Mouse (Mus musculus): ENCODE data around the gene Prdx1.
"Not testable (repeated sequence)": the region's sequence is repeated elsewhere in the genome, so short reads cannot be mapped to it uniquely, and the experiment has no call there.

Gene Prdx1

DNA sequence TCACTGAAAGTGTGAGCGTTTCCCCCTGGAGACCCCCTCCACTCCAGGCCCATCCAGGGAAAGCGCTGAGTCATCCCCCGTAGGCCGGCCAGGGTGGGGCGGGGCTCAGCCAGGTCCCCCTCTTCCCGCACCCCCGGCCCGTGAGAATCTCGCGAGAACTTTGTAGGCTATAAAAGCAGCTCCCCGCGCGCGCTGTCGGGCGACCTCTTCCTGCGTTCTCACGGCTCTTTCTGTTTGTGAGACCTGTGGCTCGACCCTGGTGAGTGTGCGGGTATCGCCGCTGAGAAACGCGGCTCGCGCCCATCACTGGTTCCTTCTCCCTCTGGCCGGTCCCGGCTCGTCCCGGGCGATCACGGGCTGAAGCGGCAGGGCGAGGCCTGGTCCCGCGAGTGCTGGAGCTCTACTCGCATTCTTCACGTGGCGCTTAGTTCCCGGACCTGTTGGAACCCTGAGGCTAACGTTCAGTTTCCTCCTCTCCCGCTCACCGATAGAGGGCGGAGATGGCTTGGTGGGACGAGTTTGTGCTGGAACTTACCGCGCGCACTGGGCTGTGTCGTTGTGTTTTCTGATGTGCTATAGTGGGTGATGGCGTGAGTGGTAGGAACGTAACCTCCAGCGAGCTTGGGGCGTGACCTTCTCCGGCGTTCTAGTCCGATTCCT lies at the start of gene Prdx1:
Prdx1 (plus strand) TSS at position 143 of the 660 bp plus-strand sequence.
- peak; percentile 96 to 100 for DNase-seq (ENCODE audit: inconsistent age in 2 of 2, low spot score in 1 of 2)

DNA sequence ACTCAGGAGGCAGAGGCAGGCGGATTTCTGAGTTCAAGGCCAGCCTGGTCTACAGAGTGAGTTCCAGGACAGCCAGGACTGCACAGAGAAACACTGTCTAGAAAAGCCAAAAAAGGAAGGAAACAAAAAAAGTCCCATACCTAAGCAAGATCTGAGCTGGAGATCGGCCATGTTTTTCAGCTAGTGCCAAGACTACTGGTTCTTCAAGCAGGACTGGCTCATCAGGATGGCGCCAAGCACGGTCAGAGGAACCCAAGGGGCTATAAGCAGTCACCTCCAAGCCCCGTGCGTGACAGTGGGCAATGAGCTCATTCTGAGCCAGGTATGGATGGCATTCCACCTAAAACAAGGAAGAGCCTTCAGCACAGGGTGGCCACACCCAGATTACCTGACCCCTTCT lies 46.5 kb upstream of the Prdx1 start:
- DNase-seq (ENCODE audit: inconsistent age in 2 of 2, low spot score in 1 of 2), result peak in 1 of 2 experiments; percentile 19

DNA sequence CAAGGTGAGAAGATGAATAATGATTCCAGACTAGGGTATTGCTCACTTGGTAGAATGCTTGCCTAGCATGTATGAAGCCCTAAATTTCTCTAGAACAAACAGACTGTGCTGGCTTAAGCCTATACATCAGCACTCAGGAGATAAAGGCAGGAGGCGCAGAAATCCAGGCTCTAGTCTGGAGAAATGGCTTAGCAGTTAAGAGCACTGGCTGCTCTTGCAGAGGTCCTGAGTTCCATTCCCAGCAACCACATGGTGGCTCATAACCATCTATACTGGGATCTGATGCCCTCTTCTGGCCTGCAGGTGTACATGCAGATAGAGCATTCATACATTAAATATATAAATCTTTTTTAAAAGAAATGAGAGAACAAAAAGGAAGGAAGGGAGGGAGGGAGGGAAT lies 43.3 kb upstream of the Prdx1 start:
- peak in 1 of 2 experiments; percentile 55 for DNase-seq (ENCODE audit: inconsistent age in 2 of 2, low spot score in 1 of 2)

DNA sequence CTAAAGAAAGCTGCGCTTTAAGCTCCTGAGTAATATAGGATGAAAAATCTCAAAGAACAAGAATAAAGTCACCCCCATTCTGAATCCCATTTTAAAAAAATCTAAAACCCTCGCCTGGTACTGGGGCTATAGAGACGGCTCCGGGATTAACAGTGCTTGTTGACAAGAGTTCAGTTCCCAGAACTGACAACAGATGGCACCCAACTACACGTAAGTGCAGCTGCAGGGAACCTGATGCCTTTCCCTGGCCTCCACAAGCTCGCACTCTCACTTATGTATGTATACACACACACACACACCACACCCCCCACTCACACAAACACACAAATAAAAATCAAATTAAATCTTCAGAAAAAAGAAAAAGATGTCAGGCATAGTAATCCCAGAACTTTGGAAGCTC lies 41.0 kb upstream of the Prdx1 start:
- peak in 1 of 2 experiments; percentile 73 for DNase-seq (ENCODE audit: inconsistent age in 2 of 2, low spot score in 1 of 2)

DNA sequence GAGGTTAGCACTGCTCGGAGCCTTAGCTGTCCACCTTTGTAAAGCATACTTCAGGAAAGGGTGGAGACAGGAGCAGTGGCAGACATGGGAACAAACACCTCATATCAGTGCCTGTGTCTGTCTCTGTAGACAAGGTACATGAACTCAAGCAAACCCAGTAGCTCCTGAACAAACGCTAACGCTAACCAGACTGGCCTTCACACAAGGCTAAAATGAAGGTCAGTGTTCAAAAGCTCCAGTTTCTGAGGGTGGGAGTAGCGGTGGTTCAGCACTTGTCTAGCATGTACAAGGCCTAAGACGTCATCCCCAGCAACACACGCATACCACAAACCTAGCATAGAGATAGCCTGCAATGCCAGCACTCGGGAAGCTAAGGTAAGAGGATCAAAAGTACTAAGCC lies 39.7 kb upstream of the Prdx1 start:
- peak; percentile 72 to 80 for DNase-seq (ENCODE audit: inconsistent age in 2 of 2, low spot score in 1 of 2)

DNA sequence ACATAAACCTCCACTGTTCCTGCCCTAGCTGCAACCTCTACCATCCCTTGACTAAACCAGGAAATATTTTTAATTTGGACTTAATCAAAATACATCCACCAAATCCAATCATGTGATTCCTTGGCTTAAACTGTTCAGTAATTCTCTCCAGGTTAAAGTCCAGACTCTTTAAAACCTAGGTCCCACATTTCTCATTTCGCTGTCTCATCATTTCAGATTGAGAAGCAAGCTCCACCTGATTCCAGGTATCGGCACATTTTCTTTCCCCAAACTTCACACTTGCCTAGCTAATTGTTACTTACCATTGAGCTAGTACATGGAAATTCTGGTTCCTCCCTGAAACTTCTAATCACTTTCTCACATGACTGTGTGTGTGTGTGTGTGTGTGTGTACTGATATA lies 35.9 kb upstream of the Prdx1 start:
- DNase-seq (ENCODE audit: inconsistent age in 2 of 2, low spot score in 1 of 2), result no peak

DNA sequence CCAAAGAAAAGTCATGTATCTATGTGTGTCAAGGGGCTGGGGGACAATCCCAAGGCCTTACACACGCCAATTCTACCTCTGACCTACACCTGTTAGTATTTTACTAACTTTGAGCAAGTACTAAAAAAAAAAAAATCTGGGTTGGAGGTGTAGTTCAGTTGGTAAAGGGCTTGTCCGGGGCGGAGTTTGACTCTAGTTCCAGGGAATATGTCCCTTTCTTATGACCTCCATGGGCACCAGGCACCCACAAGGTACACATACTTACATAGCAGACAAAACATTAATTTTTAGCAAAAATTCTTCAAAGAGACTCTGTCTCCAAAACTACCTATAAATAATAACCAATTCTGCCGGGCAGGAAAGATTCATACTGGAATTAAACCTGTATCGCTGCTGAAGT lies 35.0 kb upstream of the Prdx1 start:
- DNase-seq (ENCODE audit: inconsistent age in 2 of 2, low spot score in 1 of 2), result no peak

DNA sequence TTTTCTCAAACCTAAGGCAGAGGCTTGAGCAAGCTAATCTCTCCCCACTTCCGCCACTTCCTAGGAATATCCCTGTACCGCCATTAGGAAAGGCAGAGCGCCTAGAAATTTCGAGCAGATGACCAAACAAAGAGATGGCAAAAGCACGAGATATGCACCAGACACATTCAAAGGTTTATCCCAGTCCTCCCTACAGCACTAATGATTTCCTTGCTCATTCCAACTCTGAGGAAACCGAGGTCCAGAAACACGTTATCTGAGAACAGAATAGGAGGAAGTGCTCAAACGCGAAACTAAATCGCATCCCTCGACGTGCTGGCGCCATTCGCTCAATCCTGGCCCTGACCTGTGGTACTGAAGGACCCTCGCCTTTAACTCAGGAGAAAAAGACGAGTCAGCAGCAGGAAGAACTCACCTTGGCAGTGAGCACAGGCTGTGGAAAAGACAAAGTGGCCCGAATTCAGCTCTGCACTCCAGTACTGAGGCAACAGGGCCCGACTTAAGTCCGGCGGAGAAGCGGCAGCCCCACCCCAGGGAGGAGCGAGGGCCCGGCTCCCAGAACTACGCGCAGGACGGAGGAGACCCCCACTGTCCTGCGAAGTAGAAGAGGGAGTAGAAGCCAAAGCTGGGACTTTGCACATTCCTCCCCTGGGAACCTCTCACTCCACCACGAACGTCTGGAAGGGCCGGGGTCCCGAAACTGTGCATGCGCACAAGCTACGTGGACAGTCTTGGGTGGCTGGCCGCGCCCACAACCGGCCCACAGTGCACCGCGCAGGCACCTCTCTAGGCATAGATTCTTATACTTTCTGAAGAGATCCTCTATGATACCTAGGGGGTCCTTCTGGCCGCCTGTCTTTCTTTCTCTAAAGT lies 34.2 kb upstream of the Prdx1 start, which contains the start of gene Akr1a1:
Akr1a1 (minus strand) TSS at position 757 of the 873 bp plus-strand sequence.
- peak; percentile 94 to 98 for DNase-seq (ENCODE audit: inconsistent age in 2 of 2, low spot score in 1 of 2)

DNA sequence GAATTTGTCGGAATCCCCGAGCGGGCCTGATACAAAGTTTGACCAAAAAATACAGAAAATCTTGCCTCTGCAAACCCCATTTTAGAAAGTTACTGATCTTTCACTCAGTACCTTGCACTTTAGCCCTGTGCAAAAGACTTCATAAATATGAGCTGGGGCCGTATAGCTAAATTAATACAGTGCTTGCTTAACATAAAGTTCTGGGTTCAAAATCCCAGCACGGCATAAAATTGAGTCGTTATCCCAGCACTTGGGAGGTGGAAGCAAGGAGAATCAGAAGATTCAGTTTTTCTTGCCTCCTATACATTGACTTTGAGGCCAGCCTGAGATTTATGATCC lies 33.6 kb upstream of the Prdx1 start:
- no peak for DNase-seq (ENCODE audit: inconsistent age in 2 of 2, low spot score in 1 of 2)

DNA sequence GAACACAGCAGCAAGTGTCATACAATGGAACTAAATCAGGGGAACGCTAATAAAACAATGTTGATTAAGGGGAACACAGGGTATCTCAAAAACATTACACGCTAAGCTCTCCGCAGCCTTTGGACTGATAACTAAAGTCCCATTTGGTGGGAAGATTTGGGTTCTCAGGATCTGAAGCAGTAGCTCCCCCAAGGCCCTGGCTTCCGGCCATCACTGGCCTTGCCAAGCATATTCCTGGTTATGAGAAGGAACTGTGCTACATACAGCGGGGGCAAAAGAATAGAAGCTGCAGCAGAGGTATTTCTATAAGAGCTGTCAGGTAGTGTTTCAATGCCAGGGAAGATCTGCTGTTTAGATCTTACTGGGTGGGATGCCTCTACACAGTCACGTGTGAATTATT lies 32.1 kb upstream of the Prdx1 start:
- peak; percentile 86 to 91 for DNase-seq (ENCODE audit: inconsistent age in 2 of 2, low spot score in 1 of 2)

DNA sequence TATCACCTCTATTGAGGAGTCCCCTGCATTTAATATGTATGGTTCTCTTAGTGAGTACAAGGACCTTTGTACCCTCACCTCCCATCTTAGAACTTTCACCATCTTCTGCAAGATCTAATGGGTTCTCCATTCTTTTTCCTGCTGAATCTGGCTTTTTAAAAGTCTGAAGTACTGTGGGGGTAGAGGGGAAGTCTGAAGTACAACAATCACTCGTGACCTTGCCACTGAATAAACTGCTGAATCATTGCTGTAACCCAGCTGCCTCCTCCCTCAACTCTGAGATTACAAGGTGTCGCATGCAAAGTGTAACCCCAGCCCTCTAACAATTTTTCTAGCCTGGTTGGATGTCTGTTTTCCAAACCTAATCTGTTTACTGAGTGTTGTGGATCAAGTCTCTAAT lies 30.2 kb upstream of the Prdx1 start:
- DNase-seq (ENCODE audit: inconsistent age in 2 of 2, low spot score in 1 of 2), result peak in 1 of 2 experiments; percentile 82

DNA sequence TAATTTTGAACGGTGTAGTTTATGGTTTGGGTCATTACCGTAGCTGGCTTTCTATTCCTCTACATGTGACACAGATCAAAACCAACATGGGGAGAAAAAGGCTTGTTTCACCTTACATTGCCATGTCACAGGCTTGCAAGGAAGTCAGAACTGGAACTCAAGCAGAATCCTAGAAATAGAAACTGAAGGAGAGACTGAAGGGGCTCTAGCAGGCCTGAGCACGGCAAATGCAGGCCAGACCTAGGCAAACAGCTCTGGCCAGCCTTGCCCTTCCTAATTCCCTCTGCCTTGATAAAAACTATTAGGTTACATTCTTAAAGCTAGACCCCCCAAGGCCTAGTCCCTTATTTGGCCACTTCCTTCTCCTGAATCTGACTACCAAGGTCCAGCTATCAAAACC lies 29.7 kb upstream of the Prdx1 start:
- DNase-seq (ENCODE audit: inconsistent age in 2 of 2, low spot score in 1 of 2), result peak in 1 of 2 experiments; percentile 56

DNA sequence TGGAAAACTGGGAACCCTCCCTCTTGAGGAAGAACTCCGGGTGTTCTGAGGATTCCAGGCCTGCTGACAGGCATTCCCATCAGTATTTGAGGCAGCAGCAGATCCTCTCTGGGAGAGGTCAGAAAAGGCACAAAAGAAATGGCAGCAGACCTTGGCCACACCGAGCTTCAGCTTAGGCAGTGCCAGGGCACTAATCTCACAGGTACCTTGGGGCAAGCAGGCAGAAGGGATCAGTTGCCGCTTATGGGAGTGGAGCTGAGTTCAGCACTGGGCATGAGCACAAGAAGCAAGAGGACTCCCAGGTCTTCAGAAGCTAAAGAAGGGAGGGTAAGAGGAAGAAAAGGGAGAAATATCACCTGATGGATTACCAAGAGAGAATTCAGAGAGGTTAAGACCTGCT lies 27.4 kb upstream of the Prdx1 start:
- DNase-seq (ENCODE audit: inconsistent age in 2 of 2, low spot score in 1 of 2), result no peak

DNA sequence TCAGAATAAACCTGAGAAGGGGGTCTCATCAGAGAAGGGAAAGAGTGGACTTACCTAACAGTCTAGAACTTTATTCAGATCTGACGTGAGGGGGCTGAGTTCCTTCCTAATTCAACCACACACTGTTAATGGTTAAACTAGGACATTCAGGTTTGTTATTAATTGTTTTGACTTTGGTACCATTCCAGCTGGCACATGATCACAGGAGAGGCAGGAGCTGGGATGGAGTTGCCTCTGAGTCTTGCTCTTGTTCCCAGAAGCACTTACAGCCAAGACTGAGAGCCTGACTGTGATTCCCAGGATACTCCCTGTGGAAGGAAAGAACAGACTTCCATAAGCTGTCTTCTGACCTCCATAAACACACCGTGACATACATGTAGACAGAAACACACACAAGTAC lies 25.9 kb upstream of the Prdx1 start:
- DNase-seq (ENCODE audit: inconsistent age in 2 of 2, low spot score in 1 of 2), result peak; percentile 62 to 90

DNA sequence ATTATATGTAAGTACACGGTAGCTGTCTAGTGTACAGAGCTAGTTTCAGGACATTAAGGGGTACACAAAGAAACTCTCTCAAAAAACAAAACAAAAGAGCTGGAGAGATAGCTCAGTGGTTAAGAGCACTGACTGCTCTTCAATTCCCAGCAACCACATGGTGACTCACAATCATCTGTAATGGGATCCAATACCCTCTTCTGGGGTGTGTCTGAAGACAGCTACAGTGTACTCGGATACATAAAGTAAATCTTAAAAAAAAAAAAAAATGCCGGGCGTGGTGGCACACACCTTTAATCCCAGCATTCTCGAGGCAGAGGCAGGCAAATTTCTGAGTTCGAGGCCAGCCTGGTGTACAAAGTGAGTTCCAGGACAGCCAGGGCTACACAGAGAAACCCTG lies 25.4 kb upstream of the Prdx1 start:
- not testable (repeated sequence) for DNase-seq (ENCODE audit: inconsistent age in 2 of 2, low spot score in 1 of 2)

DNA sequence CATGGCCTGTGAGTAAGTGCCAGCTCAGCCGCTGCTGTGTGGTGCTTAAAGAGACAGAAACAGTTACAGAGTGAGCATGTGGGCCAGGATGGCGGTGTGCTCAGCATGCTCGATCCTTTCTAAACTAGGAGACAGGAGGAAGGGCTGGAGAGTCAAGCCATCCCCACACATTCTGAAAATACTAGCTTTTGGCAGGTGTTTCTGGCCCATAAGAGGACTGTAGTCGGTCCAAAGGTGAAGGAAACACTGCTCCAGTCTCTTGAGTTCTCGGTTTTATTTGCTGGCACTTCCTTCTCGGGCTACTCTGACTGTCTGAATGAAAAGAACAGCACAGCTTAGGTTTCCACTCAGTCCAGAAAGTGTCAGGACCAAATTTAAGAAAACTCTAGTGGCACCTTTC lies 24.5 kb upstream of the Prdx1 start:
- DNase-seq (ENCODE audit: inconsistent age in 2 of 2, low spot score in 1 of 2), result no peak

DNA sequence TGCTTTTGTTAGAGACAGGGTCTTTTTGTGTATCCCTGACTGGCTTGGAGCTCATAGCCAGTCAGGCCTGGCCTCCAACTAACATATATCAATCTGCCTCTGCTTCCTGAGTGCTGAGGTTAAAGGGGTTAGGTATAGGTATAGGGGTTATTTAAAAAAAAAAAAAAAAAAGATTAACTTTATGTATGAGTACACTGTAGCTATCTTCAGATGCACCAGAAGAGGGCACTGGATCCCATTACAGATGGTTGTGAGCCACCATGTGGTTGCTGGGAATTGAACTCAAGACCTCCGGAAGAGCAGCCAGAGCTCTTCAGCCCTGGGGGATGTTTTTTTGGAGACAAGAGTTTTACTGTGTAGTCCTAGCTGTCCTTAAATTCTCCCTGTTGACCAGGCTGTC lies 23.3 kb upstream of the Prdx1 start:
- DNase-seq (ENCODE audit: inconsistent age in 2 of 2, low spot score in 1 of 2), result no peak

DNA sequence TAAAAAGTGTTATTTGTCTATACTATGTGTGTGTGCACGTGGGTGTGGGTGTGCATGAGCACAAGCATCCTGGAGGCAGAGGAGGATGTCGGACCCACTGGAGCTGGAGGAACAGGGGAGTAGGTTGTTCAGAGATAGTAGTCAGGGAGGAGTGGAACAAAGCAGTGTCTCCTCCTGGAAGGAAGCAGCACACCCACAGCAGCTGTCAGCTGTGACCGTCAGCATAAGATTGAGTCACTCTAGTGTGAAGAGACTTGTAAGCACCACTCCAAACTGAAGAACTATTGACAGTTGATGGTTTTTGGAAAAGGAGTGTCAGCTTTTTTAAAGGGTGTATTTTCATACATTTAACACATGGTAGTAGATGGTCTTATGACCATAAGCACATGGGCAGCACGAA lies 18.7 kb upstream of the Prdx1 start:
- no peak for DNase-seq (ENCODE audit: inconsistent age in 2 of 2, low spot score in 1 of 2)

DNA sequence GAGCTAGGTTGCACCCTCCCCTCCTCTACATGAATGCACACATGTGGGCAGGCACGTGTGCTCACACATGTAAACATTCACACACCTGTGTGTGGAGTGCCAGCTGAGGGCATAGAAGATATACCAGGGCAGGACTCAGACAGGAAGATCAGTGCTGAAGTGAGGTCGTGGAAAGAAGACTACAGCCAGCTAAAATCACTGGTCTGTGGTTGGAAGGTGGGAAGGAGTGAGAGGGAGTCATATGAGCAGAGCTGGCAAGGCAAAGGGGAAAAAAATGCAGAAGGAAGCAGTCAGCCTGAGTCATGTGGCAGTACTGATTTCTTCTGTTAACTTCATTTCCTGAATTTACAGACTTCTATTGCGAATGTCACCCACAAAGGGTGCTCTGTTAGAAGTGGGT lies 17.2 kb upstream of the Prdx1 start:
- DNase-seq (ENCODE audit: inconsistent age in 2 of 2, low spot score in 1 of 2), result no peak

DNA sequence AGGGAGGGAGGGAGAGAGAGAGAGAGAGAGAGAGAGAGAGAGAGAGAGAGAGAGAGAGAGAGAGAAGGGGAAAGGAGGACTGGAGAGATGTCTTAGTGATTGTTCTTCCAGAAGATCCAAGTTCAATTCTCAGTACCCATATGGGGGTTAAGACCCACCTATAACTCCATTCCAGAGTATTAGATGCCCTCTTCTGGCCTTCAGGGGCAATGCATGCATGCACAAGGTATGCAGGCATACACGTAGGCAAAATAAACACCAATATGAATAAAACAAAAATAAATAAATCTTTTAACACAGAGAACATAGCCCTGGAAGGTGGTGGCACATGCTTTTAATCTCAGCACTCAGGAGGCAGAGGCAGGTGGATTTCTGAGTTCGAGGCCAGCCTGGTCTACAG lies 16.1 kb upstream of the Prdx1 start:
- DNase-seq (ENCODE audit: inconsistent age in 2 of 2, low spot score in 1 of 2), result peak in 1 of 2 experiments; percentile 50

DNA sequence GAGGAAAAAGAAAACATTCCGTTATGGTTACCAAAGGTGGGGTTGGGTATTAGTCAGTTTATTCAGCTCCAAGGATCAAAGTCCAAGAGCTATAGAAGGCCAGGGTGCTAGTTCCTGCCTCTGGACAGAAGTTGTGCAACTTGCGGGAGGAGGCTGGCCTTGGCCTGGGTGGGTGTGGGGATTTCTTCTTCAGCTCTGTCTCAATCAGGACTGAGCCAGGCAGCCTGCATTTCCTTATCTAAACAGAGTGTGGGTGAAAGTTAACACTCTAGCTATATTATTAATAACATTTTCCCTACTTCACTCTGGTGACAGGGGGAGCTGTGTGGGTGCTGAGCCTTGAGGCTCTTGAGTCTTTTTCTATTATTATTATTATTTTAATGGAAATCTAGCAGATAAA lies 12.6 kb upstream of the Prdx1 start:
- peak; percentile 84 to 93 for DNase-seq (ENCODE audit: inconsistent age in 2 of 2, low spot score in 1 of 2)

DNA sequence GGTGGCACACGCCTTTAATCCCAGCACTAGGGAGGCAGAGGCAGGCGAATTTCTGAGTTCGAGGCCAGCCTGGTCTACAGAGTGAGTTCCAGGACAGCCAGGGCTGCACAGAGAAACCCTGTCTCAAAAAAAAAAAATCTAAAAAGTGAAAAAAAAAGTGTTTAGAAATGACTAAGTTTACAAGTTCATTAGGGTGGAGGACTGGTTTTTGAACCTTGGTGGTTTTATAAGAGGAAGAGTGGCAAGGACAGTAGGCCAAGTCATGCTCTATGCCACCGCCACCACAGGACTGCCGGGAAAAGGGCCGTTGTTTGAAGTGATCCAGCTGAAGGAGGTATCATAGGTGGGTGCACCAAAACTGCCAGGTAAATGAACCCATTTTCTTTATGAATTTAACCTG lies 10.6 kb upstream of the Prdx1 start:
- DNase-seq (ENCODE audit: inconsistent age in 2 of 2, low spot score in 1 of 2), result not testable (repeated sequence)

All from adrenal gland, adult (tissue).